Mouse (Mus musculus) MEL (cell line): Measurements from ENCODE around the gene Ryk. TPM values are rescaled to one million over a fixed set of nuclear protein-coding genes. Genes with fewer than 3 reads are reported as not detected.

ENCODE experiments used
- DNase-seq: peaks from one replicate; pipeline ENCODE4 v3.0.0; 2011; ENCODE audit warnings: low read depth, low spot score
- H3K27ac ChIP-seq: 2 replicates; pipeline ENCODE4 v1.5.1; 2012; ENCODE audit warnings: low read depth, mild to moderate bottlenecking, control low read depth, low read length, moderate library complexity; ENCODE audit not compliant: control insufficient read depth
- H3K27me3 ChIP-seq, 2 experiments: fragments of 150-350 bp in 1 of 2; sonication (generic) in 1 of 2; 2 replicates each; pipeline ENCODE4 v1.6.1; 2012; ENCODE audit warnings: low read length in 2 of 2, mild to moderate bottlenecking in 2 of 2, improper control_type of control experiment in 1 of 2, moderate library complexity in 1 of 2; ENCODE audit not compliant: insufficient read depth in 2 of 2, control insufficient read depth in 1 of 2
- H3K36me3 ChIP-seq, 2 experiments: 2 replicates each; pipeline ENCODE4 v1.6.1; 2012 to 2014; ENCODE audit warnings: low read length in 2 of 2, improper control_type of control experiment in 1 of 2, inconsistent platforms in 1 of 2, mild to moderate bottlenecking in 1 of 2; ENCODE audit not compliant: insufficient read depth in 2 of 2, control insufficient read depth in 1 of 2
- H3K4me1 ChIP-seq, 2 experiments: fragments of 150-350 bp in 1 of 2; sonication (generic) in 1 of 2; 2 replicates each; pipeline ENCODE4 v1.6.1; 2012; ENCODE audit warnings: low read length in 2 of 2, improper control_type of control experiment in 1 of 2, mild to moderate bottlenecking in 1 of 2; ENCODE audit not compliant: insufficient read depth in 2 of 2, control insufficient read depth in 1 of 2
- H3K4me3 ChIP-seq, 2 experiments: fragments of 150-350 bp in 1 of 2; sonication (generic) in 1 of 2; 2 replicates each; pipeline ENCODE4 v1.5.1; 2012; ENCODE audit warnings: low read depth in 2 of 2, low read length in 2 of 2, mild to moderate bottlenecking in 2 of 2, moderate library complexity in 2 of 2, control low read depth in 1 of 2, improper control_type of control experiment in 1 of 2; ENCODE audit not compliant: control insufficient read depth in 1 of 2, insufficient read depth in 1 of 2
- H3K79me2 ChIP-seq: 2 replicates; pipeline ENCODE4 v1.6.1; 2012; ENCODE audit warnings: mild to moderate bottlenecking, low read length, moderate library complexity; ENCODE audit not compliant: control insufficient read depth, poor library complexity, insufficient read depth
- H3K9ac ChIP-seq: 2 replicates; pipeline ENCODE4 v1.6.1; 2012; ENCODE audit warnings: low read depth, mild to moderate bottlenecking, control low read depth, low read length, moderate library complexity; ENCODE audit not compliant: control insufficient read depth, poor library complexity, severe bottlenecking
- H3K9me3 ChIP-seq: fragments of 150-350 bp; sonication (generic); replicated peaks from 2 replicates; pipeline ENCODE4 v1.6.1; 2012; ENCODE audit warnings: mild to moderate bottlenecking, low read length, improper control_type of control experiment, moderate library complexity; ENCODE audit not compliant: insufficient read depth
- BHLHE40 ChIP-seq: IDR thresholded peaks from 2 replicates; pipeline ENCODE4 v1.6.1; 2012; ENCODE audit warnings: low read depth, mild to moderate bottlenecking, inconsistent platforms, low read length, improper control_type of control experiment, borderline replicate concordance
- CTCF ChIP-seq, 3 experiments: IDR thresholded peaks in 2 of 3; conservative IDR thresholded peaks in 1 of 3; 2 replicates each; pipeline ENCODE4 v1.5.1; 2011 to 2012; ENCODE audit warnings: low read length in 3 of 3, low read depth in 2 of 3, mild to moderate bottlenecking in 2 of 3, improper control_type of control experiment in 1 of 3, inconsistent platforms in 1 of 3, mixed read lengths in 1 of 3, moderate library complexity in 1 of 3; ENCODE audit not compliant: control insufficient read depth in 1 of 3, insufficient read depth in 1 of 3, poor library complexity in 1 of 3, severe bottlenecking in 1 of 3
- E2F4 ChIP-seq: IDR thresholded peaks from 2 replicates; pipeline ENCODE4 v1.6.1; 2011; ENCODE audit warnings: low read depth, low read length, improper control_type of control experiment, borderline replicate concordance
- ELF1 ChIP-seq: IDR thresholded peaks from 2 replicates; pipeline ENCODE4 v1.6.1; 2014; ENCODE audit warnings: low read depth, mild to moderate bottlenecking, inconsistent platforms, low read length, improper control_type of control experiment, moderate library complexity
- JUND ChIP-seq: IDR thresholded peaks from 2 replicates; pipeline ENCODE4 v1.6.1; 2011; ENCODE audit warnings: low read depth, mild to moderate bottlenecking, improper control_type of control experiment, low read length
- MAFK ChIP-seq: IDR thresholded peaks from 2 replicates; pipeline ENCODE4 v1.6.1; 2011; ENCODE audit warnings: low read depth, mild to moderate bottlenecking, low read length, improper control_type of control experiment, borderline replicate concordance
- MAZ ChIP-seq: IDR thresholded peaks from 2 replicates; pipeline ENCODE4 v1.6.1; 2012; ENCODE audit warnings: low read depth, mild to moderate bottlenecking, inconsistent platforms, low read length, improper control_type of control experiment
- MXI1 ChIP-seq: IDR thresholded peaks from 2 replicates; pipeline ENCODE4 v1.6.1; 2011; ENCODE audit warnings: mild to moderate bottlenecking, low read depth, low read length, improper control_type of control experiment
- MYB ChIP-seq: IDR thresholded peaks from 2 replicates; pipeline ENCODE4 v1.6.1; 2011; ENCODE audit warnings: mild to moderate bottlenecking, low read depth, low read length, improper control_type of control experiment
- POLR2A ChIP-seq, 2 experiments: IDR thresholded peaks; 2 replicates each; pipeline ENCODE4 v1.6.1; 2011 to 2012; ENCODE audit warnings: low read length in 2 of 2, mild to moderate bottlenecking in 2 of 2, control low read depth in 1 of 2, improper control_type of control experiment in 1 of 2, low read depth in 1 of 2, moderate library complexity in 1 of 2; ENCODE audit not compliant: control insufficient read depth in 1 of 2, insufficient read depth in 1 of 2, poor library complexity in 1 of 2
- POLR2AphosphoS2 ChIP-seq: IDR thresholded peaks from 2 replicates; pipeline ENCODE4 v1.6.1; 2011; ENCODE audit warnings: low read length, improper control_type of control experiment
- SIN3A ChIP-seq: IDR thresholded peaks from 2 replicates; pipeline ENCODE4 v1.6.1; 2012; ENCODE audit warnings: low read length, improper control_type of control experiment, inconsistent platforms
- SMC3 ChIP-seq: IDR thresholded peaks from 2 replicates; pipeline ENCODE4 v1.6.1; 2011; ENCODE audit warnings: low read depth, low read length, improper control_type of control experiment
- TAL1 ChIP-seq: IDR thresholded peaks from 2 replicates; pipeline ENCODE4 v1.6.1; 2012; ENCODE audit warnings: mild to moderate bottlenecking, inconsistent platforms, low read length, moderate library complexity, mixed read lengths
- TBP ChIP-seq: IDR thresholded peaks from 2 replicates; pipeline ENCODE4 v1.8.0; 2011; ENCODE audit warnings: low read depth, low read length, improper control_type of control experiment
- TCF12 ChIP-seq: IDR thresholded peaks from 2 replicates; pipeline ENCODE4 v1.6.1; 2014; ENCODE audit warnings: low read depth, mild to moderate bottlenecking, inconsistent platforms, low read length, improper control_type of control experiment, moderate library complexity
- UBTF ChIP-seq: IDR thresholded peaks from 2 replicates; pipeline ENCODE4 v1.6.1; 2012; ENCODE audit warnings: low read depth, mild to moderate bottlenecking, inconsistent platforms, low read length, improper control_type of control experiment, moderate library complexity, borderline replicate concordance; ENCODE audit not compliant: insufficient read depth
- USF2 ChIP-seq, 2 experiments: IDR thresholded peaks; 2 replicates each; pipeline ENCODE4 v1.6.1; 2011 to 2012; ENCODE audit warnings: improper control_type of control experiment in 2 of 2, low read length in 2 of 2, borderline replicate concordance in 1 of 2, inconsistent platforms in 1 of 2, low read depth in 1 of 2, mild to moderate bottlenecking in 1 of 2; ENCODE audit not compliant: insufficient read depth in 1 of 2
- ZKSCAN1 ChIP-seq: IDR thresholded peaks from 2 replicates; pipeline ENCODE4 v1.6.1; 2012; ENCODE audit warnings: low read depth, mild to moderate bottlenecking, inconsistent platforms, low read length, improper control_type of control experiment, moderate library complexity
- polyA plus RNA-seq, 2 experiments: library from polyadenylated mRNA; stranded (reverse) in 1 of 2; unstranded in 1 of 2; fragments of >175 nt in 1 of 2; fragments of >200 nt in 1 of 2; gene quantifications; 2 replicates each; pipeline versions ENCODE4 v1.2.1 to v1.2.4; 2012; ENCODE audit warnings: low replicate concordance in 2 of 2, low read depth in 1 of 2; ENCODE audit not compliant: insufficient read length in 2 of 2, insufficient read depth in 1 of 2, missing spikeins in 1 of 2
- total RNA-seq: library from RNA; depleted of rRNA; stranded (reverse); fragments of 300-350 nt; gene quantifications from 2 replicates; pipeline ENCODE4 v1.2.3, GENCODE M21; 2012

Ryk gene
- total and polyA plus RNA-seq, 3 experiments = 46.0 to 47.3 (median 46.4) TPM

- no peak overlapping the region for H3K4me3 ChIP-seq
- no peaks in the 10 kb centered on the region for H3K9me3 ChIP-seq
- H3K4me1 ChIP-seq = no peaks in the 10 kb centered on the region
- peaks cover 0 to 9% of the 10 kb centered on the region in 2 experiments; a peak in 2 of 4 replicates for H3K36me3 ChIP-seq
- no peak for DNase-seq
- H3K27me3 ChIP-seq = no peaks in the 10 kb centered on the region
- TF ChIP-seq POLR2A (IDR thresholded peaks at IDR 0.05; ENCODE audit: control insufficient read depth in 1 of 2, insufficient read depth in 1 of 2, low read depth in 1 of 2, low read length in 2 of 2, poor library complexity in 1 of 2) (no peak), SMC3 (no peak), SIN3A (no peak), MYB (no peak), JUND (no peak), MAZ (no peak), UBTF (no peak), TCF12 (no peak), TAL1 (no peak), ELF1 (no peak), POLR2AphosphoS2 (no peak), MAFK (no peak), ZKSCAN1 (no peak), E2F4 (no peak)
- no peak overlapping the region for H3K27ac ChIP-seq
- no peak overlapping the region for H3K9ac ChIP-seq
- H3K79me2 ChIP-seq = no peaks in the 10 kb centered on the region
Measured at GRCm38 (mm10) chr9:102906781-102907180, 72.1 kb downstream of the Ryk start.

GRCm38 (mm10) chr9:102907521-102908246 lies 73.0 kb downstream of the Ryk start:
- H3K27ac ChIP-seq = no peak overlapping the region
- H3K9me3 ChIP-seq = no peaks in the 10 kb centered on the region
- H3K4me1 ChIP-seq = no peaks in the 10 kb centered on the region
- peaks cover 0 to 9% of the 10 kb centered on the region in 2 experiments; a peak in 2 of 4 replicates for H3K36me3 ChIP-seq
- no peaks in the 10 kb centered on the region for H3K79me2 ChIP-seq
- H3K27me3 ChIP-seq = no peaks in the 10 kb centered on the region
- H3K4me3 ChIP-seq = no peak overlapping the region
- DNase-seq = no peak
- TF ChIP-seq MXI1 = no peak
- no peak for TF ChIP-seq TBP
- TF ChIP-seq CTCF (IDR thresholded peaks at IDR 0.05 in 2 of 3, conservative IDR thresholded peaks at IDR 0.05 in 1 of 3; ENCODE audit: control insufficient read depth in 1 of 3, insufficient read depth in 1 of 3, low read depth in 2 of 3, low read length in 3 of 3, poor library complexity in 1 of 3, severe bottlenecking in 1 of 3) = no peak
- TF ChIP-seq ELF1 = no peak
- TF ChIP-seq MYB = no peak
- no peak for TF ChIP-seq USF2 (IDR thresholded peaks at IDR 0.05; ENCODE audit: borderline replicate concordance in 1 of 2, insufficient read depth in 1 of 2, low read depth in 1 of 2, low read length in 2 of 2)
- TF ChIP-seq BHLHE40 = no peak
- TF ChIP-seq POLR2AphosphoS2 = no peak
- no peak for TF ChIP-seq ZKSCAN1
- H3K9ac ChIP-seq = no peak overlapping the region
